Mouse (Mus musculus): ENCODE data around the gene Fmc1.
A peak's percentile ranks its signal among the peaks of the same experiment; 100 is the strongest.
"Not testable (repeated sequence)": the region's sequence is repeated elsewhere in the genome, so short reads cannot be mapped to it uniquely, and the experiment has no call there.

Gene Fmc1

DNA sequence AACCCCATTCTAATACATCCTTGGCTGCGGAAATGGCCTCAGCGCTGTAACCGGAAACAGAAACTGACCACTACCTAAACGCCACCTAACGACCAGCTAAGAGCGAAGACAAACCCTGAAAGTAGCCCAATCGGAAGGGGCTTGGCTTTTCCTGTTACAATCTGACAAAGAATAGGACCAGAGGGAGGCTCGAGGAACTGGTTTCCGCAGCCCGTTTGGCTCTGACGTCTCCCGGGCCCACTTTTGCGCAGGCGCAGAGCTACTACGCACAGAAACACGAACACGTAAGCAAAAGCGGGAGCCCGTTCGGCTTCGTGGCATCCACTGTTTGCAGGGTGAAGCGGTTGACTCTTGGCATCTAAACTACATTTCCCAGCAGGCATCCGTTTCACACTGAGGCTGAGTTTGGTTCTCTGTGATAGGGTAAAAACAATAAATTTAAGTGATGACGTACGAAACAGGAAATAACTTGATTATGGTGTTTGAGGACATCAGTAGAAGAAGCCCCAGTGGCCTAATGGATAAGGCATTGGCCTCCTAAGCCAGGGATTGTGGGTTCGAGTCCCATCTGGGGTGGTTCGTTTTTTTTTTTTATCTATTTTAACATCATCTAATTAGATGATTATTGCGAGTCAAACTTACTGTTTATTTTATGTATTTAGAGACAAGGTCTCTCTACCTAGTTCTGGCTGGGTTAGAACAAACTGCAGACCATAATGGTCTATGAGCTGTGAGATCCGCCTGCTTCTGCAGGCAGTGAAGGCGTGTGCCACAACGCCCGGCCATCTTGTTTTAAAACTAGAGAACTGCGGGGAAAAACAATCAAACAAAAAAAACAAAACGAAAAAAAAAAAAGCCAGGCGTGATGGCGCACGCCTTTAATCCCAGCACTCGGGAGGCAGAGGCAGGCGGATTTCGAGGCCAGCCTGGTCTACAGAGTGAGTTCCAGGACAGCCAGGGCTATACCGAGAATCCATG lies at the start of gene Fmc1:
Fmc1 (plus strand) TSS at position 75 of the 978 bp plus-strand sequence.
- DNase-seq (ENCODE audit: low spot score): peak; percentile 98

DNA sequence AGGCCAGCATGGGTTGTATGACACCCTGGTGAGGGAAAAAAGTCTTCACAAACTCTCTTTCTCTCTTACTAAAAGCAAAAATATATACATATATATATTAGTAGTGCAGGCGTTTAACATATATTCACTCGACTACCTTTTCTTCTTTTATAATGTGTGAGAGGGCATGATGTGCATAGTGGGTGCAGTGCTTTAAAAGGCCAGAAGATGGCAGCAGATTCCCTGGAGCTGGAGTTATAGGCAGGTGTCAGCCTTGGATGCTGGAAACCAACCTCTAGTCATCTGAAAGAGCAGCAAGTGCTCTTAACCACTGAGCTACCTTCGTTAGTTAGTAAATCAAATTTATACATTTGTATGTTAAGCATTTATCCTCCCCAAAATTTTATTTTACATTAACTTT lies 40.8 kb upstream of the Fmc1 start:
- no peak for DNase-seq (ENCODE audit: low spot score)

GRCm38 (mm10) chr6:38495641-38496040 lies 37.7 kb upstream of the Fmc1 start:
- no peak for DNase-seq (ENCODE audit: low spot score)

- DNase-seq (ENCODE audit: low spot score): no peak
Observed at GRCm38 (mm10) chr6:38512096-38512495, 21.2 kb upstream of the Fmc1 start.

DNA sequence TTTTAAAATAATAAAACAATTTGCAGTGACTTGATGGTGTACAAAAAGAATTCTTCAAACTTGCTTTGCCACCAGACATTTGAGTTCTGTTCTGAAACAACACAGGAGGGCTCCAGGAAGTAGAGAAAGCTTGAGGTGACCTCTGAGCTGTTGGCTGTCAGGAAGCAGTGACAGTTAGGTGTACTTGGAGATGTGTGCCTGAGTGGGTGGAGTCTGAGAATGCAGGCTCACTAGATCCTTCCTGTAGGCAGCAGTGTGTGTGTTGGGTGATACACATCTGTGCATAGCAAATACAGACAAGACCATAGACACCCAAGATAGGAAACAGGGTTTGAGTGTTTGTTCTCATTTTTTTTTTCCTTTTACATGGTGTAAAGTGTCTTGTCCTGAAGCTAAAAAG lies 20.5 kb upstream of the Fmc1 start:
- no peak for DNase-seq (ENCODE audit: low spot score)

GRCm38 (mm10) chr6:38515201-38515600 lies 18.1 kb upstream of the Fmc1 start:
- DNase-seq (ENCODE audit: low spot score): no peak

GRCm38 (mm10) chr6:38523851-38524250 lies 9.5 kb upstream of the Fmc1 start:
- DNase-seq (ENCODE audit: low spot score): no peak

GRCm38 (mm10) chr6:38531211-38531820 lies 2.0 kb upstream of the Fmc1 start:
- DNase-seq (ENCODE audit: low spot score): no peak

DNA sequence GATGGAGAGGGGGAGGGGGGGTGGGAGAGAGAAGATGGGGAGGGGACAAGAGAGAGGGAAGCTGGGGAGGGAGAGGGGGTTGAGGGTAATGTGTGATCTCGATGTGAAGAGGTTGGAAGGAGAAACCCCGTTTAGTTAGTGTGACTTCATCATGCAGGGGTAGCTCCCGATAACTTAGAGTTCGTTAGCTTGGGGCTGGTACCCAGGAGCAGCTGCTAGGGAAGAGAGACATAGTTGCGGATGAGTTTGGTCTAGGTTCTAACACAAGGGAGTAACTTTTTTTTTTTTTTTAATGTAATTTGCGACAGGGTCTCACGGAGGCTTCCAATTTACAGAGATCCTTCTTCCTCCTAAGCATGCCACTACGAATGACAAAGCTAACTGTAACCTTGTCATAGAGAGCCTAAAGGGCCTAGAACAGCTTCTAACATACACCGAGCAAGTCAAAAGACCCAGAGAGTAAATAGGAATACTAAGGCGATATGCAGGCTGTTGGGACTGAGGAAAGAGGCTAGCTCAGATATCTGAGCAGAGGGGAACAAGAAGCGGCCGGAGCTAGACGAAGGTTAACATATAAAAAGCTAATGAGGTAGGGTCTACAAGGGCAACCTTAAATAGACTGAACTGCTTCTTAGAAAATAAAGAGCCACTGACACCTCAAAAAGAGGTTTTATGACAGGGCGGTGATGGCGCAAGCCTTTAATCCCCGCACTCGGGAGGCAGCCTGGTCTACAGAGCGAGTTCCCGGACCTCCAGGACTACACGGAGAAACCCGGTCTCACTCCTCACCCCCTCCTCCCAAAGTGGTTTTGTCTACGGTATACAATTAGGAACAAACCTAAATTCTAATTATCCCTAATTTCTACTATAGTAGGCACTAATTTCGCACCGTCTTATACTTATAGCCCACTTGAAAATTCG lies 542 bp upstream of the Fmc1 start:
- no peak for DNase-seq (ENCODE audit: low spot score)

DNA sequence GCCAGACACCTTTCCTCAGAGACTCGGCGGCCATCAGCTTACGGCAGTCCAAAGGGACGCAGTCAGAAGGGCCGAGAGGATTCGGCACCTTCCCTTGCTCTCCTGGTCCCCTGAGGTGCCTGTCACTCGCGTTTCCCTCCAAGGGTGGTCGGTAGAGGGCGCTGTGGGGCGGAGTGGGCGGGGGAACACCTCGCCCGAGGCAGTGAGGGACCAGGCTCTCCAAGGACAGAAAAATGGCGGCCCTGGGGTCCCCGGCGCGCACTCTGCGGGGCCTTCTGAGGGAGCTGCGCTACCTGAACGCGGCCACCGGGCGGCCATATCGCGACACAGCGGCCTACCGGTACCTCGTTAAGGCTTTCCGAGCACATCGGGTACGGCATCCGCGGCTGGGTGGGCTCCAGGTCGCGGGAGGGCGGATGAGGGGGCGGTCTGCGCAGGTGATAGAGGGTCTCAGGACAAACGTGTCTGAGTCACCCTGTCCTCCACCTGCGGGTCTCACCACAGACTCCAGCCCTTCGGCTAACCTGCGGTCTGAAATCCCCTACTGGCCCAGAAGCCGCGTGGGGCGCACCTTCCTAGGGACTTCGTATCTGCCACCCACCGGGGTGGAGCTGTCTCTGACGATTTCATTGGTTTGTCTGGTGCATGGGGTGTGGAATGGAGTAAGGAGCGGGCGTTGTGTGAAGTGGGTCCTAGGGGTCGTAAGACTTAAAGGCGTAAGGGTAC lies 1.5 kb downstream of the Fmc1 start:
- DNase-seq (ENCODE audit: low spot score): peak; percentile 93

DNA sequence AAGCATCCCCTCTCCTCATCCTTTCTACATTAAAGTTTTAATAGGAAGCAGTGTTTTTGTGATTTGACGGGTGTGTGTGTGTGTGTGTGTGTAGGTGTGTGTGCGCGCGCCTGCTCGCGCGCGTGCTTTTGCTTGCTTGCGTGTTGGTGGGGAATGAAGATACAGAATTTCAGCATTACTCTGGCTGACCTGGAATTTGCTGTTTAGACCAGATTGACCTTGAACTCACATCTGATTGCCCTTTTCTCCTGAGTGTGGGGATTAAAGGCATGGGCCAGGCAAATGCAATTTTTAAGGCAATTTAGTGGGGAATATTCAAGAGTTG lies 2.0 kb downstream of the Fmc1 start:
- DNase-seq (ENCODE audit: low spot score): no peak

DNA sequence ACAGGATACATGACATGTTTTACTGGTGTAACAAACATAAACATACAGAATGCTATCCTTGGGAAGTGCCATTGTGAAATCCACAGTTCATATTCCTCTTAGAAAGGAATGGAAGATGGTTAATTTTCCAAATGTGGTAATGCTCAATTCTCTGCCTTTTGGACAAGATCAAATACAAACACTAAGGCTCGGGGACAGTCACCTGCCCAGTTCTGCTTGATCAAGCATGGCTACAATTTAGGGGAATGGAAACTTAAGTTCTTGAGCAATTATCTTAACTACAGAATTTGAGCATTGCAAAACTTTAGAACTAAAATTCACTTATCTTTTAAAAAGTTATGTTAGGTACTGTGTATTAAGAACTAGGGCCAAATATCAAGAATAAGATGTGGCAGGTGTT lies 2.5 kb downstream of the Fmc1 start:
- no peak for DNase-seq (ENCODE audit: low spot score)

DNA sequence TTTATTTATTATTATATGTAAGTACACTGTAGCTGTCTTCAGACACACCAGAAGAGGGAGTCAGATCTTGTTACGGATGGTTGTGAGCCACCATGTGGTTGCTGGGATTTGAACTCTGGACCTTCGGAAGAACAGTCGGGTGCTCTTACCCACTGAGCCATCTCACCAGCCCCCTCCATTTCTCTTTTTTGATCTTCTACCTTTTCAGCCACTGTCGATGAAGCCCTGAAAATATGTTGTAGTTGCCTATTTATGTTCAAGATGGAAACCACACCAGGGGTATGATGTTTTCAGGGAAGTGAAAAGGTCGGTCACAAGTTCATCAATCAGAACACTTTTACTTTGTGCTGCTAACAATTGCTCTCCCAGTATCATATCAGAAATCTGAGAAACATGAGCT lies 10.8 kb downstream of the Fmc1 start:
- DNase-seq (ENCODE audit: low spot score): not testable (repeated sequence)

DNA sequence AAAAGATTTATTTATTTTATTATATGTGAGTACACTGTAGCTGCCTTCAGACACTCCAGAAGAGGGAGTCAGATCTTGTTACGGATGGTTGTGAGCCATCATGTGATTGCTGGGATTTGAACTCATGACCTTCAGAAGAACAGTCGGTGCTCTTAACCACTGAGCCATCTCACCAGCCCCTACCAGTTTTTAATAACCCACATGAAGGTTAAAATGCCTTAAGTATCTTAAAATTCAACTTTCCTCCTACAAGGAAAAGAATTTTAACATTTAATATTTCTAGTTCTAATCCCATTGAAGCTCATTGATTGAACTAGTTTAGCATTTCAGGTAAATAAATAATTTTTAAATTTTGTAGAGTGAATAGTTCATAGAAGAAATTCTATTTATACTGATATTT lies 13.7 kb downstream of the Fmc1 start:
- not testable (repeated sequence) for DNase-seq (ENCODE audit: low spot score)

DNA sequence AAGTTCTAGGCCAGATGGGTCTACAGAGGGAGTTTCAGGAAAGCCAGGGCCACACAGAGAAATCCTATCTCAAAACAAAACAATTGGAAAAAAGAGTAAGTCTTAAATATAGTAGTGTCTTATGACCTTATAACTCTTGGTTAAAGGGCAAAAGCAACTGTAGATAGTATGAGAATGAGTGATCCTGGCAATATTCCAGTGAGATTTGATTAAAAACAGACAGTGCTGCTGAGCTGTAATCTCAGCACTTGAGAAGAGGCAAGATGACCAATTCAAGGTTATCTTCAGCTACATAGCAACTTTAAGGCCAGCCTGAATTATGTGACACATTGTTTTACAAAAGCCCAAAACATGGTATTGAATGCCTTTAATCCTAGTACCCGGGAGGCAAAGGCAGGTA lies 14.4 kb downstream of the Fmc1 start:
- no peak for DNase-seq (ENCODE audit: low spot score)

- not testable (repeated sequence) for DNase-seq (ENCODE audit: low spot score)
Observed at GRCm38 (mm10) chr6:38548595-38548994, 15.3 kb downstream of the Fmc1 start.

DNA sequence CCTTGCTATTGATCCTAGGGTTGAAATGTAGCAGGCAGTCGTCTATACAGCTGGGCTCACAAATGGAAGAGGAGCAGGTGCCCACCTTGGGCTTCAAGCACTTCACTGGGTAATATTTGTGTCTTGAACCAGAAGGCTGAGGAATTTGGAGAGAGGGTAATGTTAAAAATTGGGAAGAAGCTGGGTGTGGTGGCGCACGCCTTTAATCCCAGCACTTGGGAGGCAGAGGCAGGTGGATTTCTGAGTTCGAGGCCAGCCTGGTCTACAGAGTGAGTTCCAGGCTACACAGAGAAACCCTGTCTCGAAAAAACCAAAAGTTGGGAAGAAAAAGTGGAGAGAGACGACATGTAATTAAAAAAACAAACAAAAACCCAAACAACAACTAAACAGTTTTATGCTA lies 16.5 kb downstream of the Fmc1 start:
- DNase-seq (ENCODE audit: low spot score): not testable (repeated sequence)

DNA sequence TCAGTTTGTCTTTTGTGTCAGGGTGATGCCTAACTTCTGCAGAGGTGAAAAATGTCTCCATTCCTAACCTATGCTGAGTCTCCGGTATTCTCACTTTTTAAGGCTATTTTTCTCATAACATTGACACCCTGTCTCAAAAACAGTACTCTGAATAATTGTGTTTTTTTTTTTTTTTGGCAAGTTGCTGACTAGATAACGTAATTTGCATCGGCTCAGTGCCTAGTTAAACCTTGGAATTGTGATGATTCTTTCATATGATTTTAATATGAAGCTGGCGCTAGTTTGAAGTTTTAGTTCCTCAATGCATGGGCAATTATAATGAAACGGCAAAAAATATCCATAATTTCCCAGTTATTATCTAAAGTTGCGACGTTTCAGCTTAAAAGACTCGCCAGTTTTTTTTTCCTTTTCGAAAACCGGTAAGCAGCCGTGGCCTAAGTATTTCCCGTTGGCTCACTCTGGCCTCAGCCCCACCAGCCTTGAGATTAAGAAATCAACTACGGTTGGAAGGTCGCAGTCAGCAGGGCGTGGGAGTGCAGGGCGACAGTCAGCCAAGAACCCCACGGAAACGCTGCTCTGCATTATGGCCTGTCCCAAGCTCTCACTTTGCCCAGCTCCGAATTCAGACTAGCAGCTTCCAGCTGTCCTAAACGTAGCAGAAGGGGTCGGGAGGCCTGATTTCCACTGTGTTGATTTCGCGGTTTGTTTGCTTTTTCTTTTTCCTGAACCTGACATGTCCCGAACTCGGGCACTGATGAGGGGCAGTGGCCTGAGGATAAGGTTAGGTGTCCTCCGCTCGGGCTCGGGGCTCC lies 17.2 kb downstream of the Fmc1 start:
- peak; percentile 79 for DNase-seq (ENCODE audit: low spot score)

DNA sequence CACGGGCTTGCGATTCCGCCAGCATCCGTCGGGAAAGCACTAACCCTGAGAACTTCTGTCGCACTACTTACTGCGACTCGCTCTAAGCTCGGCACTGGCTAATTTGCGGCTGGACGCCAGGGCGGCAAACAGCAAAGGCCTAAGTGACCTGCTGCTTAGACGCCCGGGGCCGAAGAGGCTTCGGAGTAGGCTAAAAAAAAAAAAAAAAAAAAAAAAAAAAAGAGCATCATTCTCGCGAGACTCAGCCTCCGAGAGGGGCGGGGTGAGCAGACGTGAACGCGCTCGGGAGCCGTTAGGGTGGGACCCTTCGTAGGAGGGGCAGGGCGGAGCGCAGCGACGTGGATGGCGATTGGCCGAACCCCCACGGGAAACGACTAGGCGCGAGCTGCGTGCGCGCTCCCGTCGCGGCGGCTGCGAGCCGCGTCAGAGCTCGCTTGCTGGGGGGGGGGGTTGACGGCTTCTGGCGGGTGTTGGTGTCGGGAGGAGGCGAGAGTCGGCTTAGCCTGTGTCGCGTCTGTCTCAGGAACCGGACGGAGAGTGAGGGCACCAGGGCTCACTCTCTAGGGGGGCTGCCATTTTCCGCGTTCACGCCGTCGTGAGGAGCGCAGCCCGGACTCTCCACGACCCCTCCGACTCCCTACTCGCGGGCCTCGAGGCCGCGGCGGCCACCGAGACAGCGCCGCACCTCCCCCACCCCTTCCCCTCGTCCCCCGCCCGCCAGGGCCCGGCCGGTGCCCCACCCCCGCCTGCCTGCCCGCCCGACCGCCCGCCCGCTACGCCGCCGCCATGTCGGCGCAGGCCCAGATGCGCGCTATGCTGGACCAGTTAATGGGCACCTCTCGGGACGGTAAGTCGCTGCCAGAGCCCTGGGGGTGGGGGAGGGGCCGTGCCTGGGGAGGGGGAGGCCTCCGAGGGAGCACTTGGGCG lies 18.0 kb downstream of the Fmc1 start, which contains the start of gene Luc7l2:
Luc7l2 (plus strand) TSS at position 273 of the 927 bp plus-strand sequence.
- peak; percentile 97 for DNase-seq (ENCODE audit: low spot score)

All from ovary, adult 18-20 months (tissue).